Mouse (Mus musculus) brain, adult 10 weeks (tissue): Measurements from ENCODE around the gene Ftl1. TPM values are rescaled to one million over a fixed set of nuclear protein-coding genes. Genes with fewer than 3 reads are reported as not detected.

Source experiments
- polyA plus RNA-seq: library from polyadenylated mRNA; stranded (reverse); fragments of 350-450 nt; fragmentation: Illumina TruSeq; extraction: RNeasy Lipid Tissue Mini Kit (QIAGEN cat#74804); gene quantifications from one replicate; pipeline ENCODE4 v1.2.3, GENCODE M21; 2015; ENCODE audit warnings: low read depth, low replicate concordance

Ftl1 gene
- 586 TPM for polyA plus RNA-seq

GRCm38 (mm10) chr7:45459564-45460140 is at the start of gene Ftl1:
Gene Ftl1, minus strand, starts transcription at chr7:45459884.

GRCm38 (mm10) chr7:45488293-45489204 is 28.9 kb upstream of the Ftl1 start, which contains the start of gene Dhdh:
Gene Dhdh, minus strand, starts transcription at chr7:45488805.

GRCm38 (mm10) chr7:45486761-45487415 is 27.2 kb upstream of the Ftl1 start, which contains the start of gene Gm45808:
Gene Gm45808, minus strand, starts transcription at chr7:45486811.

GRCm38 (mm10) chr7:45481374-45481927 is 21.8 kb upstream of the Ftl1 start, which contains the start of gene Tulp2:
Gene Tulp2, plus strand, starts transcription at chr7:45481877.

GRCm38 (mm10) chr7:45466283-45467089 is 6.8 kb upstream of the Ftl1 start, which contains the start of gene Bax:
Gene Bax, minus strand, starts transcription at chr7:45466898.

GRCm38 (mm10) chr7:45437521-45438276 is 22.0 kb downstream of the Ftl1 start, which contains the start of gene Ruvbl2:
Gene Ruvbl2, minus strand, starts transcription at chr7:45438096.

GRCm38 (mm10) chr7:45434203-45435015 is 25.3 kb downstream of the Ftl1 start, which contains the start of gene Gys1:
Gene Gys1, plus strand, starts transcription at chr7:45434844.

GRCm38 (mm10) chr7:45420615-45420919 is 39.1 kb downstream of the Ftl1 start, which contains the start of gene Lhb:
Gene Lhb, plus strand, starts transcription at chr7:45420820.

GRCm38 (mm10) chr7:45413113-45413863 is 46.4 kb downstream of the Ftl1 start, which contains the start of gene Ntf5:
Gene Ntf5, plus strand, starts transcription at chr7:45413695.

Other genes starting within 250 kb of the Ftl1 start
- 39.0 TPM for gene Dkkl1, start 247.7 kb downstream of the Ftl1 start, polyA plus RNA-seq
- gene Tead2, start 244.1 kb downstream of the Ftl1 start, polyA plus RNA-seq: 3.6 TPM
- 3.8 TPM for gene Cd37, start 220.8 kb downstream of the Ftl1 start, polyA plus RNA-seq
- gene Slc6a16, start 218.8 kb downstream of the Ftl1 start, polyA plus RNA-seq: 1.2 TPM
- gene Slc6a21, start 182.4 kb downstream of the Ftl1 start, polyA plus RNA-seq: not detected
- gene Trpm4, start 126.1 kb downstream of the Ftl1 start, polyA plus RNA-seq: 19.6 TPM
- 0.54 TPM for gene Hrc, start 124.6 kb downstream of the Ftl1 start, polyA plus RNA-seq
- gene Ppfia3, start 92.9 kb downstream of the Ftl1 start, polyA plus RNA-seq: 84.5 TPM
- gene Lin7b, start 89.3 kb downstream of the Ftl1 start, polyA plus RNA-seq: 167 TPM
- gene Snrnp70, start 64.1 kb downstream of the Ftl1 start, polyA plus RNA-seq: 309 TPM
- gene Kcna7, start 54.2 kb downstream of the Ftl1 start, polyA plus RNA-seq: not detected
- gene Ntf5, start 46.2 kb downstream of the Ftl1 start, polyA plus RNA-seq: not detected
- gene Lhb, start 39.1 kb downstream of the Ftl1 start, polyA plus RNA-seq: not detected
- 14.8 TPM for gene Gys1, start 25.0 kb downstream of the Ftl1 start, polyA plus RNA-seq
- 40.3 TPM for gene Ruvbl2, start 21.8 kb downstream of the Ftl1 start, polyA plus RNA-seq
- 77.2 TPM for gene Bax, start 7.0 kb upstream of the Ftl1 start, polyA plus RNA-seq
- gene Tulp2, start 22.0 kb upstream of the Ftl1 start, polyA plus RNA-seq: 0.27 TPM
- gene Gm45808, start 26.9 kb upstream of the Ftl1 start, polyA plus RNA-seq: not detected
- 6.1 TPM for gene Dhdh, start 28.9 kb upstream of the Ftl1 start, polyA plus RNA-seq
- 90.0 TPM for gene Nucb1, start 50.5 kb upstream of the Ftl1 start, polyA plus RNA-seq
- gene Ppp1r15a, start 66.4 kb upstream of the Ftl1 start, polyA plus RNA-seq: 17.3 TPM
- 2.7 TPM for gene Plekha4, start 66.4 kb upstream of the Ftl1 start, polyA plus RNA-seq
- not detected for gene Hsd17b14, start 95.0 kb upstream of the Ftl1 start, polyA plus RNA-seq
- gene Bcat2, start 110.3 kb upstream of the Ftl1 start, polyA plus RNA-seq: 17.1 TPM
- gene Fgf21, start 155.6 kb upstream of the Ftl1 start, polyA plus RNA-seq: not detected
- gene Fut1, start 157.4 kb upstream of the Ftl1 start, polyA plus RNA-seq: not detected
- not detected for gene Izumo1, start 161.9 kb upstream of the Ftl1 start, polyA plus RNA-seq
- gene Rasip1, start 167.6 kb upstream of the Ftl1 start, polyA plus RNA-seq: 4.0 TPM
- gene Mamstr, start 180.1 kb upstream of the Ftl1 start, polyA plus RNA-seq: 4.0 TPM
- 0.31 TPM for gene Fut2, start 206.5 kb upstream of the Ftl1 start, polyA plus RNA-seq
- 5.4 TPM for gene Ntn5, start 224.1 kb upstream of the Ftl1 start, polyA plus RNA-seq
- 1.1 TPM for gene Sec1, start 234.5 kb upstream of the Ftl1 start, polyA plus RNA-seq
- gene Car11, start 240.0 kb upstream of the Ftl1 start, polyA plus RNA-seq: 234 TPM
- 80.7 TPM for gene Dbp, start 245.2 kb upstream of the Ftl1 start, polyA plus RNA-seq